Mouse (Mus musculus): Measurements from ENCODE around the gene Cdh23. TPM values are rescaled to one million over a fixed set of nuclear protein-coding genes. Genes with fewer than 3 reads are reported as not detected.

Gene Cdh23
- polyA plus RNA-seq, 1 experiment from 2014 or later, result 0.19 TPM

- 53% methylated on average over 2 of the region's 2 CpGs for WGBS (ENCODE audit: insufficient replicate concordance)
- no peak overlapping the region for H3K9ac ChIP-seq
- H3K36me3 ChIP-seq, result no peaks in the 10 kb centered on the region
- no peak overlapping the region for H3K4me3 ChIP-seq
- ATAC-seq, result no peak
- no peaks in the 10 kb centered on the region for H3K4me1 ChIP-seq
- no peak overlapping the region for H3K27ac ChIP-seq
- no peaks in the 10 kb centered on the region for H3K9me3 ChIP-seq (replicated peaks)
- H3K4me2 ChIP-seq, result no peak overlapping the region
- H3K27me3 ChIP-seq (replicated peaks), result no peaks in the 10 kb centered on the region
Measured at GRCm38 (mm10) chr10:60705134-60705533, 8.8 kb upstream of the Cdh23 start.

DNA sequence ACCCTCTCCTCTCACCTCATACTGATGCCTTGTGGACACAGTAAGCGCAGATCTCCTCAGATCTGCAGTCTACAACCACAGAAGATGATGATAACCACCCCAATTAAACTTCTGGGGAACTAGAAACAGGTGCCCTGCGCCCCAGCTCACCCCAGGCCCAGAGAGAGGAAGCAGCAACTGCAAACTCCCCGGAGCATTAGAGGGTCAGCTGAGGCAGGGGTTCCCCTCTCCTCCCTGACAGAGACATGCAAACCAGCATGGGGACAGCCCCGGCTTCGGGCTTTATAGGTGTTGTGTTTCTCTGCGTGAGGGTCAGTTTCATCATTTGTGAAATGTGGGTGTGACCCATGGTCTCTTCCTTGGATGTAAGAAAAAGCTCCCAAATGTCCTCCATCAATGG lies 1.5 kb upstream of the Cdh23 start:
- Histone ChIP-seq H3K36me3 (no peaks in the 10 kb centered on the region), H3K4me2 (no peak overlapping the region), H3K27me3 (replicated peaks) (peaks cover 11% of the 10 kb centered on the region), H3K9ac (no peak overlapping the region), H3K4me3 (no peak overlapping the region), H3K4me1 (no peaks in the 10 kb centered on the region), H3K9me3 (replicated peaks) (no peaks in the 10 kb centered on the region), H3K27ac (no peak overlapping the region)
- no peak for ATAC-seq
- WGBS (ENCODE audit: insufficient replicate concordance), result 68% methylated on average over 6 of the region's 6 CpGs

DNA sequence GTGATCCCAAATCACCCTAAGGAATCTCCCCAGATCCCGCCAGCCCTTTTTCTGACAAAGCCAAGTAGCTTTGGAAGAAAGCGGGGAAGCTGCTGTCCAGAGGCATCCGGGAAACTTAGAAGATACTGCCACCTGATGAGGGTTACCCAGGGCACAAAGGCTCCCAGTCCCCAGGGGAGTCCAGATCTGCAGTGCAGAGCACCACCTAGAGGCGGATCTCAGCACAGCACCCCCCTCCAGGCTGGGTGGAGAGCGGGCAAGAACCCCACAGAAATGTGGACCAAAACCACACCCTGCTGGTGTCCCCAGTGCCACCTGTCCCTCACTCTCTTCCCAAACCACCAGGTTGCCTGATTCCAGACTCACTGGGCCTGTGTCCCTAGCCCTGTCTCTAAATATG lies 685 bp upstream of the Cdh23 start:
- no peak overlapping the region for H3K27ac ChIP-seq
- ATAC-seq, result no peak
- no peak overlapping the region for H3K4me2 ChIP-seq
- H3K4me3 ChIP-seq, result no peak overlapping the region
- WGBS (ENCODE audit: insufficient replicate concordance), result 9% methylated on average over 5 of the region's 5 CpGs
- H3K36me3 ChIP-seq, result no peaks in the 10 kb centered on the region
- H3K9ac ChIP-seq, result no peak overlapping the region
- H3K27me3 ChIP-seq (replicated peaks), result peaks cover 11% of the 10 kb centered on the region
- H3K9me3 ChIP-seq (replicated peaks), result no peaks in the 10 kb centered on the region
- no peaks in the 10 kb centered on the region for H3K4me1 ChIP-seq

DNA sequence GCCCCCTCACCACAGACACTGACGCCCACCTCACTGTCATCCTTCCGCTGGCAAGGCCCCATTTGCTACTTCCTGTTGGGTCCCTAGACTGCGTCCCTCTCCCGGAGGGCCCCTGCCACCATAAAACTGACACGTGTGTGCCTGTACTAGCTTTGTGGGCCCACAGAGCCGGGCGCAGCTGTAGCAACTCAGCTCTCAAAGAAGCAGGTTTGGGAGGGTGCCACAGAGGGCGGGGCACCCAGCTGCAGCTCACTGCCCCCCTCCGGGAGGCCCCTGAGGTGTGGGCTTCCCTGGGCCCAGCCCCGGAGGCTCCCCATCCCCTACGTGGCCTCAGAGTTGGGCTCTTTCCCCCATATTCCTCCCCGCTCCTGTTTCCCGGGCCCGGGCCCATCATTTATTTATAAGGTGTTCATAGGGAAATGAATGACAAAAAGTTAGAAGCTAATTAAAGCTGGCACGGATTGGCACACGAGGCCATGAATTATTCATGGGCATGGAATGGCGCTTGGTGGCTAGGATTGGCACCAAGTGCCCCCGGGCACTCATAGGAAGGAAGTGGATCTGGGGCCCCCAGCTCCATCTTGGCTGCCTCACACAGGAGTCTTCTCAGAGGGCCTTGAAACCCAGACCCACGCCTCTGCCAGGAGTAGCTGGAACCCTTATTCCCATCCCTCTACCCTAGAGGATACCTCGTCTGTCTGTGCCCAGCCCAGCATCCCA lies 4.5 kb downstream of the Cdh23 start:
- ATAC-seq, result no peak
- WGBS (ENCODE audit: insufficient replicate concordance), result 56% methylated on average over 20 of the region's 20 CpGs
- no peak overlapping the region for H3K9ac ChIP-seq
- peaks cover 44% of the 10 kb centered on the region for H3K27me3 ChIP-seq (replicated peaks)
- H3K4me2 ChIP-seq, result no peak overlapping the region
- H3K4me3 ChIP-seq, result no peak overlapping the region
- H3K36me3 ChIP-seq, result no peaks in the 10 kb centered on the region
- no peaks in the 10 kb centered on the region for H3K9me3 ChIP-seq (replicated peaks)
- no peak overlapping the region for H3K27ac ChIP-seq
- peaks cover 2% of the 10 kb centered on the region; the same call in 1 of the 2 replicates for H3K4me1 ChIP-seq

DNA sequence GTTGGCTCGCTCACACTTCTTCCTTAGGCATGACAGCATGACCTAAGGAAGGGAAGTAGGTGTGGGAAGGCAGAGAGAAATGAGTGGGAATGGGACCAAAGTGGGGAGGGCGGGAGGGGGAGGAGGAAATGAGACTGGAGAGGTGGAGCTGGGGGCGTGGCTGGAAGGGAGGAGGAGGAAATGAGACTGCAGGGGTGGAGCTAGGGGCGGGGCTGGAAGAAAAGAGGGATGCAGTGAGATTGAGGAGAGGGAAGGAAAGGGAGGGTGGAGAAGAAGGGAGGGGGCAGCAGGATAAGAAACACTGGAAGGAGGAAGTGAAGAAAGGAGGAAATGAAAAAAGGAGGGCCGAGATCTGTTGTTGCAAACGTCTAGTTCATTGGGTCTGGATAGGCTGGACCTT lies 5.3 kb downstream of the Cdh23 start:
- Histone ChIP-seq H3K4me3 (no peak overlapping the region), H3K27me3 (replicated peaks) (peaks cover 52% of the 10 kb centered on the region), H3K27ac (no peak overlapping the region), H3K9me3 (replicated peaks) (no peaks in the 10 kb centered on the region), H3K36me3 (no peaks in the 10 kb centered on the region), H3K4me2 (no peak overlapping the region), H3K4me1 (peaks cover 10% of the 10 kb centered on the region; the same call in 1 of the 2 replicates), H3K9ac (no peak overlapping the region)
- no peak for ATAC-seq
- WGBS (ENCODE audit: insufficient replicate concordance), result 25% methylated on average over 6 of the region's 6 CpGs

GRCm38 (mm10) chr10:60689396-60689795 lies 6.9 kb downstream of the Cdh23 start:
- peaks cover 68% of the 10 kb centered on the region for H3K27me3 ChIP-seq (replicated peaks)
- no peak overlapping the region for H3K9ac ChIP-seq
- no peak overlapping the region for H3K4me2 ChIP-seq
- no peak overlapping the region for H3K4me3 ChIP-seq
- no peak for ATAC-seq
- no peaks in the 10 kb centered on the region for H3K9me3 ChIP-seq (replicated peaks)
- H3K36me3 ChIP-seq, result no peaks in the 10 kb centered on the region
- peaks cover 10% of the 10 kb centered on the region; the same call in 1 of the 2 replicates for H3K4me1 ChIP-seq
- WGBS (ENCODE audit: insufficient replicate concordance), result 52% methylated on average over 4 of the region's 4 CpGs
- H3K27ac ChIP-seq, result no peak overlapping the region

- H3K36me3 ChIP-seq, result no peaks in the 10 kb centered on the region
- no peak for ATAC-seq
- peaks cover 10% of the 10 kb centered on the region; the same call in 1 of the 2 replicates for H3K4me1 ChIP-seq
- peak overlapping the region; percentile 50 for H3K4me3 ChIP-seq
- H3K9ac ChIP-seq, result no peak overlapping the region
- WGBS (ENCODE audit: insufficient replicate concordance), result 2% methylated on average over 71 of the region's 76 CpGs
- peak overlapping the region; percentile 74 for H3K4me2 ChIP-seq
- no peaks in the 10 kb centered on the region for H3K9me3 ChIP-seq (replicated peaks)
- H3K27me3 ChIP-seq (replicated peaks), result peaks cover 81% of the 10 kb centered on the region
- no peak overlapping the region for H3K27ac ChIP-seq
Measured at GRCm38 (mm10) chr10:60687011-60687776, 9.1 kb downstream of the Cdh23 start.

DNA sequence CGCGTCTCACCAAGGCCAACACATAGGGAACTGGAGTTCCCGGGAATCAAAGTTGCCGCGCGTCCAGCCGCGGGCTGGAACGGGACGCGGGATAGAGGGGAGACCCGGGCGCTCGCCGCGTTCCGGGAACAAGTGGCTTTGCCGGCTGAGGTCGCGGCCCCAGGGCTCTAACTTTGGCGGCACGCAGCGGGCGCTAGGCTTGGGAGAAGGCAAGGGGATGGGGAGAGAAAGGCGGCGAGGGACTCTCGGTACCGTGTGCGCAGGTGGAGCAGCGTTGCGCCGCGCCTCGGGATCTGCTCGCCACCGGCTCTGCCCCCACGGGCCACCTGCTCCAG lies 9.7 kb downstream of the Cdh23 start:
- 4% methylated on average over 28 of the region's 37 CpGs for WGBS (ENCODE audit: insufficient replicate concordance)
- Histone ChIP-seq H3K27me3 (replicated peaks) (peaks cover 80% of the 10 kb centered on the region), H3K4me3 (peak overlapping the region; percentile 50), H3K27ac (no peak overlapping the region), H3K9me3 (replicated peaks) (no peaks in the 10 kb centered on the region), H3K4me1 (peaks cover 10% of the 10 kb centered on the region; the same call in 1 of the 2 replicates), H3K36me3 (no peaks in the 10 kb centered on the region), H3K9ac (no peak overlapping the region), H3K4me2 (peak overlapping the region; percentile 74)
- ATAC-seq, result no peak

GRCm38 (mm10) chr10:60685764-60686640 lies 10.3 kb downstream of the Cdh23 start:
- peak overlapping the region; percentile 50; the same call in 1 of the 2 replicates for H3K4me3 ChIP-seq
- peaks cover 10% of the 10 kb centered on the region; the same call in 1 of the 2 replicates for H3K4me1 ChIP-seq
- no peak for ATAC-seq
- no peaks in the 10 kb centered on the region for H3K9me3 ChIP-seq (replicated peaks)
- peaks cover 75% of the 10 kb centered on the region for H3K27me3 ChIP-seq (replicated peaks)
- no peak overlapping the region for H3K9ac ChIP-seq
- H3K27ac ChIP-seq, result no peak overlapping the region
- H3K4me2 ChIP-seq, result peak overlapping the region; percentile 74
- WGBS (ENCODE audit: insufficient replicate concordance), result 7% methylated on average over 50 of the region's 50 CpGs
- H3K36me3 ChIP-seq, result no peaks in the 10 kb centered on the region

DNA sequence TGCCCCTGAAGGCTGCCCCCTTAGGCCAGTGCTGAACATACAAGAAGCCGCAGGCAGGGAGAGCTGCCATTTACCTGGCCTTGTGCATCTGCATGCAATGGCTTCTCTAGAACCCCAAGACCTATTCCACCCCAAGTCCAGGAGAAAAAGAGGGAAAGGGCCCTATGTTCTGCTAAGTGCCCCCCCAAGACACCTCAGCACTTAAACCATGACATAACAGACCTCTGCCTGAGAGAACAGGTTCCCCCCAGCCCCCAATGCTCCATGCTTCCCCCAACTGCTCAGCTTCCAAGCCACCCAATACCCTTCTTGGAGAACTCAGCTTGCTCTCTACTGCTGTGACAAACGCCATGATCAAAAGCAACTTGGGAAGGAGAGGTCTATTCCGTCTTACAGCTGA lies 17.4 kb downstream of the Cdh23 start:
- H3K27ac ChIP-seq, result no peak overlapping the region
- no peak for ATAC-seq
- 64% methylated on average over 3 of the region's 3 CpGs for WGBS (ENCODE audit: insufficient replicate concordance)

DNA sequence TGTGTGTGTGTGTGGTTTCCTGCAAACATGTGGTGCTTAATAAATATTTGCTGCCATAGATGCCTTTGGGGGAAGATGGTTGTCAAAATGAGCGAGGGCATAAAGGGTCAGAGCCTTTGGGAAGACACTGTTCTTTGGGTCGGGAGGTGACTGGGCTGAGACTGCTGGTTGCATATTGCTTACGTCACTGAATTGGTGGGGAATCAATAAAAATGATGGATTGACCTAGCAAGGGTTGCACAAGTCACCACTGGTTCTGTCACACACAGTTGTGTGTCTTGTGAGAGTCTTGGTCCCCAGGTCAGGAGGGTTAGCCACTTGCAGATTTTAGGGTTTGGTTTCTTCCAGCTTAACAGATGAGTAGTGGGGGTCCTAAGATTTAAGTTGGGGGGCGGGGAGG lies 19.0 kb downstream of the Cdh23 start:
- Histone ChIP-seq H3K9ac (no peak overlapping the region), H3K27ac (no peak overlapping the region), H3K36me3 (no peaks in the 10 kb centered on the region), H3K27me3 (replicated peaks) (no peaks in the 10 kb centered on the region; the same call in 1 of the 2 replicates), H3K9me3 (replicated peaks) (no peaks in the 10 kb centered on the region), H3K4me3 (no peak overlapping the region), H3K4me2 (no peak overlapping the region), H3K4me1 (no peaks in the 10 kb centered on the region)
- no peak for ATAC-seq
- WGBS (ENCODE audit: insufficient replicate concordance), result 56% methylated on average over 4 of the region's 4 CpGs

More for the DNA sequence above, 17.4 kb downstream of the Cdh23 start:
- Histone ChIP-seq H3K36me3 (no peaks in the 10 kb centered on the region), H3K4me3 (no peak overlapping the region), H3K27me3 (replicated peaks) (peaks cover 8% of the 10 kb centered on the region), H3K4me2 (no peak overlapping the region), H3K9ac (no peak overlapping the region), H3K4me1 (no peaks in the 10 kb centered on the region), H3K9me3 (replicated peaks) (no peaks in the 10 kb centered on the region)

DNA sequence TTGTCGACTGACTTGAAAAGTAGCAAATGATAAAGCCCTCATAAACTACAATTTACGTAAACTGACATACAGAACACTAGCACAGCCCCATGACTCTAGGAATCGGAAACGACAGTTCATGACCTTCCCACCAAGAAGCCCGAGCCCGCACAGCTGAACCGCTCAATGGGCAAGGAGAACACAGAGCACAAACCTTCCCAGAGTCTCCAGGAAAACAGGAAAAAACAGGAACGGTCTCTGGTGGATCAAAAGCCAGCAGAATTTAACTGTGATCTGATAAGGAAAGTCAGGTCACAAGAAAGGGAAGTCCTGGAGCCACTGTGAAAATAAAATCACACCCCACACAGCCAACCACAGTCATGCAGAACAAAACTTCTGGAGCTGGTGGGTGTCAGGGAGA lies 26.1 kb downstream of the Cdh23 start:
- Histone ChIP-seq H3K27ac (no peak overlapping the region), H3K9ac (no peak overlapping the region), H3K4me2 (no peak overlapping the region), H3K4me1 (no peaks in the 10 kb centered on the region), H3K4me3 (no peak overlapping the region), H3K27me3 (replicated peaks) (no peaks in the 10 kb centered on the region), H3K9me3 (replicated peaks) (no peaks in the 10 kb centered on the region), H3K36me3 (no peaks in the 10 kb centered on the region)
- 48% methylated on average over 8 of the region's 8 CpGs for WGBS (ENCODE audit: insufficient replicate concordance)
- ATAC-seq, result no peak

Data from liver, embryonic 12.5 days (tissue).